Mouse (Mus musculus): ENCODE measurements at regions not wholly inside any gene's neighbourhood (a gene's known extent, or its start where the extent isn't known, plus 50 kb on each side); places are given as distances from the start of the nearest gene placed in this dataset.
"Not testable (repeated sequence)": the region's sequence is repeated elsewhere in the genome, so short reads cannot be mapped to it uniquely, and the experiment has no call there.

DNA sequence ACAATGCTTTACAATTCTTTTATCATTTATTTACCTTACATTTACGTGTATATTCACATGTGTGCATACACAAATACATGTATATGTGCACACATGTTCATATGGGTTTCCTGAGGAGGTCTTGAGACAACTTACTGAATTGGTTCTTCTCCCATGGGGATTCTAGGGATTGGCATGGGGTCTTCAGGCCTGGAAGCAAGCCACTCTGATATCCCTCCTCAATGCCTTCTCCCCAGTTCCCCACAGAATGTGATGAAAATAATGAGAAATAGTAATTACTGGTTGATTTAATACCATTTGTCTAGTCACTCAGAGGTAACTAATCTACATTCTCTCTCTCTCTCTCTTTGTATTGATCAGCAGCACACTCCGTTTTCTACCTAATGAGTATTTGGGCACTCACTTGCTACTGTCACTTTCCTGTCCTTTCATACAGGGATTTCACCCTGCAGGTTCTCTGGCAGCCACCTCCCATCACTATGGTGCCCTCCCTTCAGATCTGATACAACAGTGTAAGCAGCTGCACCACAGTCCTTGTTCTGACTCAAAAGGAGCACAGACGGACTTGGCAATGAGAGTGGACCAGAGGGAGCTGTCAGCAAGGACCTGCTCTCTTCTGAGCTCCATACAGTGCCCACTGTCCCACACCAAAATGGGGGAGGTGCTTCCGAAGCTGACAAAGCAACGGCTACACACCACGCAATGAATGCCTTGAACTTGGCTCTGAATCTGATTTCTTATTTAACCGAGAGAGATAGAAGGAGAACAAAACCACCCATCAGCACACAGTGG, 119.2 kb upstream of the Sec61g start:
- no peak overlapping the region for H3K27ac ChIP-seq (ENCODE audit: insufficient read depth, low read length)
- 11% methylated on average over 7 of the region's 7 CpGs for WGBS
- H3K27me3 ChIP-seq (ENCODE audit: control insufficient read depth, insufficient read depth, low read length), result no peaks in the 10 kb centered on the region
- TF ChIP-seq CTCF (IDR thresholded peaks at IDR 0.05; ENCODE audit: borderline replicate concordance, insufficient read depth, low read depth, low read length) (no peak), POLR2A (IDR thresholded peaks at IDR 0.05; ENCODE audit: borderline replicate concordance, insufficient read depth, low read length) (no peak)
- DNase-seq, result no peak
- no peak overlapping the region for H3K4me3 ChIP-seq (replicated peaks; ENCODE audit: insufficient read depth, low read depth, low read length)
- no peaks in the 10 kb centered on the region for H3K4me1 ChIP-seq (ENCODE audit: control insufficient read depth, insufficient read depth, low read length)

DNA sequence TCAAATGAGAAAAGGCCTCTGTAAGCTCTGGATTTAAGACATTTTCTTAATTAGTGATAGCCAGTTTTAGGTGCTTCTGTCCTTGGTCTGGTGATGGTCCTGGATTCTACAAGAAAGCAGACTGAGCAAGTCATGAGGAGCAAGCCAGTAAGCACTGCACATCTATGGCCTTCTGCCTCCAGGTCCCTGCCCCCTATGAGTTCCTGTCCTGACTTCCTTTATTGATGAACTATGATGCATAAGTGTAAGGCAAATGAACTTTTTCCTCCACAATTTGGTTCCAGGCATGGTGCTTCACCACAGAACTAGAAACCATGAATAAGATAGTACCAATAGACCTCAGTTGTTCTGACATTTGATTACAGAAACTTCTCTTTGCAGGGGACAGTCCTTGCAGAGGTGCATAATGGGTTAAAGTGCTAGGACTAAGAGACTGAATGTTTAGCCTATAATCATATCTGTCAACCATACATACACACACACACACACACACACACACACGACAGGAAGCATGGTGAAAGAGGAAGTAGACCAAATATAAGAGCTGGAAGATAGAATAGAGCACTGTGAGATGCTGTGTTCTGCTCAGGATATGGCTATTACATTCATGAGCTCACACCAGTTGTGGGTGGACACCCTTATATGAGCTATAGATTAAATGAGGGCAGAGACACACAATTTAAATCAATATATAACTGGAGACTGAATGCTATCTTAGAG, 121.3 kb upstream of the Sec61g start:
- Histone ChIP-seq H3K4me1 (ENCODE audit: control insufficient read depth, insufficient read depth, low read length) (no peaks in the 10 kb centered on the region), H3K27ac (ENCODE audit: insufficient read depth, low read length) (no peak overlapping the region), H3K27me3 (ENCODE audit: control insufficient read depth, insufficient read depth, low read length) (no peaks in the 10 kb centered on the region), H3K4me3 (replicated peaks; ENCODE audit: insufficient read depth, low read depth, low read length) (no peak overlapping the region)
- 55% methylated on average over 1 of the region's 1 CpGs for WGBS
- DNase-seq, result no peak
- TF ChIP-seq POLR2A (IDR thresholded peaks at IDR 0.05; ENCODE audit: borderline replicate concordance, insufficient read depth, low read length) (no peak), CTCF (IDR thresholded peaks at IDR 0.05; ENCODE audit: borderline replicate concordance, insufficient read depth, low read depth, low read length) (no peak)

GRCm38 (mm10) chr11:16635796-16636195, 116.2 kb upstream of the Egfr start:
- H3K27me3 ChIP-seq (ENCODE audit: control insufficient read depth, insufficient read depth, low read length); H3K4me3 ChIP-seq (replicated peaks; ENCODE audit: insufficient read depth, low read depth, low read length); DNase-seq; H3K27ac ChIP-seq (ENCODE audit: insufficient read depth, low read length); H3K4me1 ChIP-seq (ENCODE audit: control insufficient read depth, insufficient read depth, low read length): not testable (repeated sequence)
- WGBS, result 96% methylated on average over 11 of the region's 11 CpGs

GRCm38 (mm10) chr11:16637679-16638078, 114.3 kb upstream of the Egfr start:
- no peak overlapping the region for H3K4me3 ChIP-seq (replicated peaks; ENCODE audit: insufficient read depth, low read depth, low read length)
- H3K27ac ChIP-seq (ENCODE audit: insufficient read depth, low read length), result no peak overlapping the region
- WGBS, result 90% methylated on average over 2 of the region's 2 CpGs
- H3K4me1 ChIP-seq (ENCODE audit: control insufficient read depth, insufficient read depth, low read length), result no peaks in the 10 kb centered on the region
- no peak for TF ChIP-seq CTCF (IDR thresholded peaks at IDR 0.05; ENCODE audit: borderline replicate concordance, insufficient read depth, low read depth, low read length)
- no peak for TF ChIP-seq POLR2A (IDR thresholded peaks at IDR 0.05; ENCODE audit: borderline replicate concordance, insufficient read depth, low read length)
- no peak for DNase-seq
- H3K27me3 ChIP-seq (ENCODE audit: control insufficient read depth, insufficient read depth, low read length), result no peaks in the 10 kb centered on the region

DNA sequence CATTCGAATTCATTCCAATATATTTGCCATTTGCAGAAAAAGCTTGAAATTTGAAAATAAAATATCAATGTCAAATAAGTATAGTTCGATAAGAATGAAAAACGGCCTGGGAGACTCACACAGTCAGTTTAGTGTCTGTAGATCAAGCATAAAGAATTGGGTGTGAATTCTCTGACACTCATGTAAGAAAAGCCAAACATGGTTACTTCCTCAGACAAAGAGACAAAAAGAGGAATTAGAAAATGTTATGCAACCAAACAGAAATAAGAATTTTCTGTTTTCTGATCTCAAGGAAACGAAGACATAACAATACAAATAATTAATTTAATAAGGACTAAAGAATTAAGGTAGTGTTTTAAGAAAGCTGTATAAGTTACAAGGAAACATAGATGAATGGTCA, 113.7 kb upstream of the Egfr start:
- H3K27me3 ChIP-seq (ENCODE audit: control insufficient read depth, insufficient read depth, low read length), result no peaks in the 10 kb centered on the region

GRCm38 (mm10) chr11:16649599-16649998, 102.4 kb upstream of the Egfr start:
- Histone ChIP-seq H3K27me3 (ENCODE audit: control insufficient read depth, insufficient read depth, low read length) (no peaks in the 10 kb centered on the region), H3K4me3 (replicated peaks; ENCODE audit: insufficient read depth, low read depth, low read length) (no peak overlapping the region), H3K27ac (ENCODE audit: insufficient read depth, low read length) (no peak overlapping the region), H3K4me1 (ENCODE audit: control insufficient read depth, insufficient read depth, low read length) (no peaks in the 10 kb centered on the region)
- DNase-seq, result no peak
- TF ChIP-seq POLR2A (IDR thresholded peaks at IDR 0.05; ENCODE audit: borderline replicate concordance, insufficient read depth, low read length), result no peak
- no peak for TF ChIP-seq CTCF (IDR thresholded peaks at IDR 0.05; ENCODE audit: borderline replicate concordance, insufficient read depth, low read depth, low read length)

More for the DNA sequence above, 113.7 kb upstream of the Egfr start:
- no peak for DNase-seq
- TF ChIP-seq CTCF (IDR thresholded peaks at IDR 0.05; ENCODE audit: borderline replicate concordance, insufficient read depth, low read depth, low read length), result no peak
- WGBS, result 91% methylated on average over 4 of the region's 4 CpGs
- H3K4me1 ChIP-seq (ENCODE audit: control insufficient read depth, insufficient read depth, low read length), result no peaks in the 10 kb centered on the region
- H3K27ac ChIP-seq (ENCODE audit: insufficient read depth, low read length), result no peak overlapping the region
- H3K4me3 ChIP-seq (replicated peaks; ENCODE audit: insufficient read depth, low read depth, low read length), result no peak overlapping the region

GRCm38 (mm10) chr11:16663806-16664205, 88.2 kb upstream of the Egfr start:
- H3K4me1 ChIP-seq (ENCODE audit: control insufficient read depth, insufficient read depth, low read length), result no peaks in the 10 kb centered on the region
- H3K27ac ChIP-seq (ENCODE audit: insufficient read depth, low read length), result no peak overlapping the region
- no peak for DNase-seq
- WGBS, result 93% methylated on average over 3 of the region's 3 CpGs
- TF ChIP-seq CTCF (IDR thresholded peaks at IDR 0.05; ENCODE audit: borderline replicate concordance, insufficient read depth, low read depth, low read length), result no peak
- TF ChIP-seq POLR2A (IDR thresholded peaks at IDR 0.05; ENCODE audit: borderline replicate concordance, insufficient read depth, low read length), result no peak
- no peak overlapping the region for H3K4me3 ChIP-seq (replicated peaks; ENCODE audit: insufficient read depth, low read depth, low read length)
- H3K27me3 ChIP-seq (ENCODE audit: control insufficient read depth, insufficient read depth, low read length), result no peaks in the 10 kb centered on the region
